Mouse (Mus musculus): ENCODE results near the gene Mfrp. TPM values are rescaled to one million over a fixed set of nuclear protein-coding genes. Genes with fewer than 3 reads are reported as not detected.

The Mfrp gene
- polyA plus RNA-seq, 1 experiment from 2014 or later: 0.39 TPM

DNA sequence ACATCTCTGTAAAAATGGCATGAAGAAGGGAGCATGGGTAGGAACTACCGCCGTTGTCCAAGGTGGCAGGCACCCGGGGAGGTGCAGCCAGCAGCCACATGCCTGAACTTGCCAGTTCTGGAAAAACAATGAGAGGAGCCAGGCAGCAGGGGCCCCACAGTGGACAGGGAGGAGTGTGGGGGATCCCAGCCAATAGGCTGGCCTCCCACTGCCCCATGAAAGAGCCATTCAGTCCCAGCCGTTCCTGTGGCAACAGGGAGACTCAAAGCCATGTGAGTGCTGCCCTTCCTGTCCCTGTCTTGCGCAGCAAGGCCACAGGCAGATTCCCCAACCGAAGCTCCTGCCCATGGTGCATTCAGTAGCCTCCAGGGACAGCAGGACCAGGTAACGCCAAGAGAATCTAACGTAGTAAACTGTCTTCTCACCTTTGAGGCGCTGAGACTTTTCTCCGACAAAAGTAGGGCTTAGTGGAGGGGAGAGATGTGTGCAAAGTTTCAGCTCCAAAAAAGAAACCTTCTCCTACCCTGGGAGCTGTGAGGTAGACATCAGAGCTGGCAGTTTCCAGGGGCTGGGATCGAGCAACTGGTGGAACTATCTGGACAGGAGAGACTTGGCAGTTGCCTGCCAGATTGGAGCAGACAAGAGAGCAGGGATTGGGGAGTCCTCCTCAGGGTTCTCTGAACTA is 29.5 kb upstream of the Mfrp start:
- 19% methylated on average over 11 of the region's 11 CpGs for WGBS
- H3K27me3 ChIP-seq: no peaks in the 10 kb centered on the region
- H3K36me3 ChIP-seq: no peaks in the 10 kb centered on the region
- peaks cover 43% of the 10 kb centered on the region for H3K4me1 ChIP-seq
- H3K9me3 ChIP-seq: no peaks in the 10 kb centered on the region
- ATAC-seq (ENCODE audit: insufficient number of reproducible peaks, insufficient read depth, low FRiP score, low TSS enrichment, low read depth): no peak
- H3K4me2 ChIP-seq: peak overlapping the region; percentile 9; the same call in 1 of the 2 replicates
- H3K4me3 ChIP-seq: no peak overlapping the region
- peak overlapping the region; percentile 40; the same call in 1 of the 2 replicates for H3K9ac ChIP-seq
- H3K27ac ChIP-seq: no peak overlapping the region

GRCm38 (mm10) chr9:44072599-44072915 is 29.0 kb upstream of the Mfrp start:
- no peaks in the 10 kb centered on the region for H3K9me3 ChIP-seq
- 32% methylated on average over 4 of the region's 4 CpGs for WGBS
- no peak overlapping the region for H3K27ac ChIP-seq
- no peaks in the 10 kb centered on the region for H3K36me3 ChIP-seq
- H3K27me3 ChIP-seq: no peaks in the 10 kb centered on the region
- H3K4me3 ChIP-seq: no peak overlapping the region
- no peak for ATAC-seq (ENCODE audit: insufficient number of reproducible peaks, insufficient read depth, low FRiP score, low TSS enrichment, low read depth)
- H3K9ac ChIP-seq: peak overlapping the region; percentile 40; the same call in 1 of the 2 replicates
- peaks cover 38% of the 10 kb centered on the region for H3K4me1 ChIP-seq
- H3K4me2 ChIP-seq: no peak overlapping the region

DNA sequence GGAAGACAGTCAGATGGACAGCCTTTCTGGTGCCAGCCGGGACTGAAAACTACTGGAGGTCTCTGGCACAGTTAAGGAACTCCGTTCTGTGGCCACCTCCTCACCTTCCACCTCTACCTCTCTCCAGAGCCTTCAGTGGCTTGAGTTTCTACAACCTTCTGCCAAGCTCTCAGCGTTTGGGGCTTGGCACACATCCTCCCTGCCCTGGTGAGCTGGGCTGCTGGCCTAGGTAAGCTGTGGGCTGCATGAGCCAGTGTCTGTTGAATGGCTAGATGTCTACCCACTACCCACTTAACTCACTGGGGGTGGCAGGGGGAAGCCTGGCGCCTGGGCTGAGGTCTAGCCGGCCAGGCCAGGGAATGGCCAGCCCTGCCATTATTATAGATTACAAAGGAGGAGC is 28.4 kb upstream of the Mfrp start:
- no peaks in the 10 kb centered on the region for H3K9me3 ChIP-seq
- no peaks in the 10 kb centered on the region for H3K27me3 ChIP-seq
- H3K4me2 ChIP-seq: no peak overlapping the region
- no peak overlapping the region for H3K9ac ChIP-seq
- ATAC-seq (ENCODE audit: insufficient number of reproducible peaks, insufficient read depth, low FRiP score, low TSS enrichment, low read depth): no peak
- no peaks in the 10 kb centered on the region for H3K36me3 ChIP-seq
- H3K4me3 ChIP-seq: no peak overlapping the region
- no peak overlapping the region for H3K27ac ChIP-seq
- 69% methylated on average over 5 of the region's 5 CpGs for WGBS
- H3K4me1 ChIP-seq: peaks cover 32% of the 10 kb centered on the region

GRCm38 (mm10) chr9:44074395-44075275 is 26.9 kb upstream of the Mfrp start:
- 63% methylated on average over 9 of the region's 9 CpGs for WGBS
- no peak for ATAC-seq (ENCODE audit: insufficient number of reproducible peaks, insufficient read depth, low FRiP score, low TSS enrichment, low read depth)
- no peak overlapping the region for H3K9ac ChIP-seq
- H3K27me3 ChIP-seq: no peaks in the 10 kb centered on the region
- no peaks in the 10 kb centered on the region for H3K9me3 ChIP-seq
- peaks cover 41% of the 10 kb centered on the region for H3K4me1 ChIP-seq
- no peak overlapping the region for H3K4me3 ChIP-seq
- no peak overlapping the region for H3K4me2 ChIP-seq
- H3K27ac ChIP-seq: no peak overlapping the region
- H3K36me3 ChIP-seq: no peaks in the 10 kb centered on the region

- Histone ChIP-seq H3K27me3 (no peaks in the 10 kb centered on the region), H3K4me1 (peaks cover 35% of the 10 kb centered on the region), H3K36me3 (no peaks in the 10 kb centered on the region), H3K9ac (no peak overlapping the region), H3K9me3 (no peaks in the 10 kb centered on the region), H3K27ac (no peak overlapping the region), H3K4me3 (no peak overlapping the region), H3K4me2 (no peak overlapping the region)
- WGBS: 70% methylated on average over 24 of the region's 24 CpGs
- no peak for ATAC-seq (ENCODE audit: insufficient number of reproducible peaks, insufficient read depth, low FRiP score, low TSS enrichment, low read depth)
Observed at GRCm38 (mm10) chr9:44075276-44075995, 26.1 kb upstream of the Mfrp start.

- Histone ChIP-seq H3K9ac (no peak overlapping the region), H3K9me3 (no peaks in the 10 kb centered on the region), H3K4me3 (no peak overlapping the region), H3K36me3 (no peaks in the 10 kb centered on the region), H3K4me1 (peaks cover 32% of the 10 kb centered on the region), H3K27me3 (no peaks in the 10 kb centered on the region), H3K27ac (no peak overlapping the region), H3K4me2 (no peak overlapping the region)
- no peak for ATAC-seq (ENCODE audit: insufficient number of reproducible peaks, insufficient read depth, low FRiP score, low TSS enrichment, low read depth)
- 65% methylated on average over 16 of the region's 16 CpGs for WGBS
Observed at GRCm38 (mm10) chr9:44075996-44076763, 25.3 kb upstream of the Mfrp start.

DNA sequence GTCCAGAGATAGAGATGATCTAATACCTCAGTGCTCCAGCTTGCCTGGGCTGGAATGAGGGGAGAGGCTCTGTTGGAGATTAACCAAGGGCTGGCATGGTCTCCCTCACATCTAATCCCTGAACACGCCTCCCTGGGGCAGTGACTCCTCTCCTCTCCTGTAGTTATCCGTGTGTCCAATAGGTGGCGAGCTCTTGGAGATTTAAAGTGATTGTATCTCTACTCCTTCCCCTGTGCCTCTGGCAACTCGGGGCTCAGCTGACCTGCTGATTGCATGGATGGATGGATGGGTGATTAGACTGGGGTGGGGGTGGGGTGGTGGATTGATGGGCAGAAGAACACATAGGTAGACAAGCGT is 24.8 kb upstream of the Mfrp start:
- Histone ChIP-seq H3K36me3 (no peaks in the 10 kb centered on the region), H3K4me3 (no peak overlapping the region), H3K4me2 (no peak overlapping the region), H3K27me3 (no peaks in the 10 kb centered on the region), H3K27ac (no peak overlapping the region), H3K4me1 (peaks cover 30% of the 10 kb centered on the region), H3K9me3 (no peaks in the 10 kb centered on the region), H3K9ac (no peak overlapping the region)
- no peak for ATAC-seq (ENCODE audit: insufficient number of reproducible peaks, insufficient read depth, low FRiP score, low TSS enrichment, low read depth)
- WGBS: 15% methylated on average over 5 of the region's 5 CpGs

GRCm38 (mm10) chr9:44077266-44077910 is 24.1 kb upstream of the Mfrp start:
- ATAC-seq (ENCODE audit: insufficient number of reproducible peaks, insufficient read depth, low FRiP score, low TSS enrichment, low read depth): no peak

DNA sequence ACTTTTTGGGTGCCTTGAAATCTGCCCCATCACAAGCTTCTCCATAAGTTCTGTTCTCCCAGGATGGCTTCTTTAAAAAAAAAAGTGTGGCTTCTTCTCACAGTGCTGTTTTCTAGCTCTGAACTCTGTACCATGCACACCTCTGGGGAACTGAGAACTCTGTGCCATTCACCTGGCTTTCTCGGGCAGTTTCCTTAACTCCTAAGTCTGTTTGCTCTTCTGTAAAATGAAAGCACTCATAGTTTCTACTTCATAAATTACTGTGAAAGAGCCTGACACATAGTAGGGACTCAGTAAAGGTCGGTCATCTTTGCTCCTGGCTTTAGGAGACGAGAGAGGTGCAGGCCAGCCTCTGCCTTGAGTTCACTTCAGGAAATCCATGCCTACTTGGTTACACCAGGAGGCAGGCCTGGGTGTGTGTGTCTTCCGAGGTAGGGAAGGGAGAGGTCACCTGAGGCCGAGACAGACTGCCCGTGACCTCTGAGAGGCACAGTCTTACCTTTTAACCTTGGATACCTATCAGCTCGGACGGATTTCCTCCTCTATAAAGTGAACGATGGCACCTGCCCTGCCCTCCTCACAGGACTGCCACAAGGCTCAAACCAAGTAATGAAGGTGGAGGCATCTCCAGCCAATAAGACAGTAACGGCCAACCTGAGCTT is 23.3 kb upstream of the Mfrp start:
- H3K4me2 ChIP-seq: no peak overlapping the region
- WGBS: 76% methylated on average over 10 of the region's 10 CpGs
- peaks cover 7% of the 10 kb centered on the region for H3K27me3 ChIP-seq

More at GRCm38 (mm10) chr9:44077266-44077910, 24.1 kb upstream of the Mfrp start:
- Histone ChIP-seq H3K4me1 (peaks cover 24% of the 10 kb centered on the region), H3K36me3 (no peaks in the 10 kb centered on the region), H3K9ac (no peak overlapping the region), H3K27me3 (no peaks in the 10 kb centered on the region), H3K4me3 (no peak overlapping the region), H3K4me2 (no peak overlapping the region), H3K9me3 (no peaks in the 10 kb centered on the region), H3K27ac (no peak overlapping the region)
- WGBS: 80% methylated on average over 11 of the region's 11 CpGs

GRCm38 (mm10) chr9:44078955-44079756 is 22.4 kb upstream of the Mfrp start:
- H3K36me3 ChIP-seq: no peaks in the 10 kb centered on the region
- H3K27me3 ChIP-seq: peaks cover 16% of the 10 kb centered on the region
- H3K4me1 ChIP-seq: peaks cover 30% of the 10 kb centered on the region
- peak; percentile 63 for ATAC-seq (ENCODE audit: insufficient number of reproducible peaks, insufficient read depth, low FRiP score, low TSS enrichment, low read depth)
- peak overlapping the region; percentile 9; the same call in 1 of the 2 replicates for H3K27ac ChIP-seq
- no peak overlapping the region for H3K4me3 ChIP-seq
- no peak overlapping the region for H3K9ac ChIP-seq
- no peaks in the 10 kb centered on the region for H3K9me3 ChIP-seq
- no peak overlapping the region for H3K4me2 ChIP-seq
- 30% methylated on average over 16 of the region's 16 CpGs for WGBS

More for the DNA sequence above, 23.3 kb upstream of the Mfrp start:
- no peak overlapping the region for H3K9ac ChIP-seq
- 0 out of 2 replicates have a peak overlapping the region, but pooled peaks have one; percentile 9 for H3K27ac ChIP-seq
- peaks cover 22% of the 10 kb centered on the region for H3K4me1 ChIP-seq
- H3K9me3 ChIP-seq: no peaks in the 10 kb centered on the region
- no peak for ATAC-seq (ENCODE audit: insufficient number of reproducible peaks, insufficient read depth, low FRiP score, low TSS enrichment, low read depth)
- no peak overlapping the region for H3K4me3 ChIP-seq
- H3K36me3 ChIP-seq: no peaks in the 10 kb centered on the region

Measured in embryonic facial prominence, embryonic 13.5 days (tissue).